26 mouse cellular contexts compared by ENCODE assay signal in the genomic region with DNA sequence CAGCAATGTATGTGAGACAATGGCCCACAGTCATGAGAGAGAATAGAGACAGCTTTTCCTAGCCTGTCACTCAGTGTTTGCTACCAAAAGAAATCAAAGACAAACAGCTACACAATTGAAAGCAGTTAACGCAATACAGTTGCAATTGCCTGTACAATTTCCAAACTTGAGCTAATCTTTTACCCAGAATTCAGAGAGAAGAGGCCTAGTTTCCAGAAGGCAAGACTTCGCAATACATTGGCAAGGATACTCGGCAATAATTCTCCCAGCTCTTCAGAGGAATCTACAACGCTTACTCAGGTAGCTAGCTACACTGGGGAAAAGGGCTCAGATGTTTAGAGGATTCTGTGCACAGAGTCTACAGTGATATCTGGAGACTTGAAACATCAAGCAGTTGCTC. TPM values are rescaled to one million over a fixed set of nuclear protein-coding genes. Genes with fewer than 3 reads are reported as not detected.
DNase-seq lines count a peak whose midpoint lies in the region; ATAC-seq and TF ChIP-seq lines count a peak whose summit lies in the region.
"Had no signal": no experiment of that assay in that cellular context is flagged by ENCODE, and none has a peak within 500 bp of the region (broad histone marks: within the 10 kb centered on the region; RNA-seq: fewer than 3 reads in every experiment).

No protein-coding gene starts in this region.

- peak; percentile 17 for DNase-seq in adrenal gland, postnatal 14 days
- DNase-seq in adrenal gland, postnatal 25 days: no peak
- peak; percentile 59 for DNase-seq in kidney, adult 2 months
- peak; percentile 16 for DNase-seq in lung, postnatal 25 days (ENCODE audit: low spot score)
- no peak for DNase-seq in lung, adult 2 months
- DNase-seq in gonadal fat pad, adult 2 months (ENCODE audit: low read depth): peak; percentile 98
- no peak for DNase-seq in left cerebral cortex, postnatal 4 days
- DNase-seq: adrenal gland, postnatal 36 days; B cell, adult 2 months; cerebellum, adult 11 months; cerebellum, adult 8-10 months; cerebellum, postnatal 14 days; embryo, embryonic 11 days; gastrocnemius, postnatal 36 days; heart, adult 2 months; heart, postnatal 14 days had no signal

- TF ChIP-seq CTCF in kidney, adult 2 months (conservative IDR thresholded peaks at IDR 0.05; ENCODE audit: insufficient read depth, insufficient read length, low read depth, low read length): no peak
- no peak for TF ChIP-seq CTCF in lung, adult 2 months (IDR thresholded peaks at IDR 0.05; ENCODE audit: insufficient read depth, low read length)

- no peak overlapping the region for H3K9ac ChIP-seq in kidney, embryonic 14.5 days (ENCODE audit: low read depth, low read length)
- H3K9ac ChIP-seq: embryonic facial prominence, embryonic 15.5 days; forebrain, embryonic 15.5 days; heart, embryonic 15.5 days; hindbrain, embryonic 13.5 days had no signal

- H3K27me3 ChIP-seq in kidney, adult 2 months (replicated peaks; ENCODE audit: control insufficient read depth, insufficient read depth, low read length): no peaks in the 10 kb centered on the region
- H3K27me3 ChIP-seq in kidney, embryonic 14.5 days (ENCODE audit: control insufficient read depth, insufficient read depth, low read length): no peaks in the 10 kb centered on the region
- H3K27me3 ChIP-seq: embryonic facial prominence, embryonic 15.5 days; forebrain, embryonic 15.5 days; heart, embryonic 15.5 days; hindbrain, embryonic 13.5 days had no signal

- H3K36me3 ChIP-seq in kidney, adult 2 months (ENCODE audit: control insufficient read depth, insufficient read depth, low read length): no peaks in the 10 kb centered on the region
- no peaks in the 10 kb centered on the region for H3K36me3 ChIP-seq in kidney, embryonic 14.5 days (ENCODE audit: control insufficient read depth, insufficient read depth, low read length)
- H3K36me3 ChIP-seq: embryonic facial prominence, embryonic 15.5 days; forebrain, embryonic 15.5 days; G1E; heart, embryonic 15.5 days; hindbrain, embryonic 13.5 days had no signal

- ATAC-seq in kidney, embryonic 14.5 days (ENCODE audit: low FRiP score, low TSS enrichment): no peak
- ATAC-seq: CD4-positive, CD25-positive, alpha-beta regulatory T cell, adult 4 months; forebrain, embryonic 15.5 days; hindbrain, postnatal 0 days had no signal

- H3K27ac ChIP-seq in kidney, adult 2 months (ENCODE audit: insufficient read depth, low read depth, low read length): no peak overlapping the region
- H3K27ac ChIP-seq in kidney, embryonic 14.5 days (ENCODE audit: low read depth, low read length): no peak overlapping the region
- H3K27ac ChIP-seq: embryonic facial prominence, embryonic 15.5 days; forebrain, embryonic 15.5 days; heart, adult 2 months; heart, embryonic 15.5 days; hindbrain, embryonic 13.5 days; hindbrain, postnatal 0 days had no signal

- no peak overlapping the region for H3K4me3 ChIP-seq in kidney, adult 2 months (ENCODE audit: insufficient read depth, low read depth, low read length)
- no peak overlapping the region for H3K4me3 ChIP-seq in kidney, embryonic 14.5 days (ENCODE audit: low read length)
- no peak overlapping the region for H3K4me3 ChIP-seq in lung, adult 2 months (replicated peaks; ENCODE audit: extremely low read depth, low read depth, low read length)
- H3K4me3 ChIP-seq: embryonic facial prominence, embryonic 15.5 days; erythroblast, embryonic 14.5 days; forebrain, embryonic 15.5 days; heart, adult 2 months; heart, embryonic 15.5 days; hindbrain, embryonic 13.5 days had no signal

- WGBS in kidney, adult 2 months: 68% methylated on average over 4 of the region's 4 CpGs
- WGBS in kidney, embryonic 14.5 days: 94% methylated on average over 4 of the region's 4 CpGs
- WGBS in lung, adult 2 months: 70% methylated on average over 4 of the region's 4 CpGs

- H3K4me1 ChIP-seq in kidney, adult 2 months (ENCODE audit: control insufficient read depth, insufficient read depth, low read length): no peaks in the 10 kb centered on the region
- no peaks in the 10 kb centered on the region for H3K4me1 ChIP-seq in kidney, embryonic 14.5 days (ENCODE audit: control insufficient read depth, insufficient read depth, low read length)
- peaks cover 4% of the 10 kb centered on the region for H3K4me1 ChIP-seq in lung, adult 2 months (ENCODE audit: control insufficient read depth, insufficient read depth, low read length)
- H3K4me1 ChIP-seq: embryonic facial prominence, embryonic 15.5 days; hindbrain, embryonic 13.5 days had no signal

- H3K4me2 ChIP-seq in kidney, embryonic 14.5 days (replicated peaks; ENCODE audit: low read depth, low read length): no peak overlapping the region
- H3K4me2 ChIP-seq: embryonic facial prominence, embryonic 15.5 days; forebrain, embryonic 15.5 days; heart, embryonic 11.5 days; heart, embryonic 15.5 days; hindbrain, embryonic 13.5 days had no signal

- TF ChIP-seq POLR2A in kidney, adult 2 months (IDR thresholded peaks at IDR 0.05; ENCODE audit: low read depth, low read length): no peak
- no peak for TF ChIP-seq POLR2A in lung, adult 2 months (IDR thresholded peaks at IDR 0.05; ENCODE audit: borderline replicate concordance, extremely low read depth, low read depth, low read length)

- H3K9me3 ChIP-seq in kidney, embryonic 14.5 days (ENCODE audit: control insufficient read depth, low read length): no peaks in the 10 kb centered on the region
- H3K9me3 ChIP-seq: embryonic facial prominence, embryonic 15.5 days; forebrain, embryonic 15.5 days; G1E; heart, embryonic 15.5 days; hindbrain, embryonic 13.5 days had no signal

- intact Hi-C loops in left cerebral cortex, postnatal 4 days (cut with DNase I): no loop called here

RNA-seq across cellular contexts. Expression of a gene that starts 52.3 kb away (rescaled TPM):
- total RNA-seq in adrenal gland, postnatal 14 days (2021): 534 and 576 TPM in 2 replicates
- total RNA-seq in adrenal gland, postnatal 25 days (2021): 1,725 and 1,739 TPM in 2 replicates
- polyA plus RNA-seq in kidney, adult 2 months (2012; rRNA removed): 150 and 153 TPM in 2 replicates
- polyA plus RNA-seq in kidney, embryonic 14.5 days (2014; fragmentation: Nextera tagmentation; extraction: Ambion mirVana): 4.5 and 8.4 TPM in 2 replicates
- 33.8 and 62.8 TPM in 2 replicates for polyA plus RNA-seq in lung, adult 2 months (2012; rRNA removed)
- 99.1 and 207 TPM in 2 replicates for polyA plus RNA-seq in gonadal fat pad, adult 2 months (2012; rRNA removed)
- total RNA-seq in left cerebral cortex, postnatal 4 days (2021): 10 to 100 TPM; 60.3 to 64.4 TPM
- polyA plus RNA-seq: CD4-positive, CD25-positive, alpha-beta regulatory T cell, adult 4 months had no signal

Comparison
In these comparisons a context has a peak if more than half of its experiments do, and no peak if none do; other contexts are left out.
1. DNase-seq: peak in adrenal gland, postnatal 14 days (single experiment), kidney, adult 2 months (single experiment), lung, postnatal 25 days (single experiment) and gonadal fat pad, adult 2 months (single experiment); none in adrenal gland, postnatal 25 days (single experiment), lung, adult 2 months (single experiment) and left cerebral cortex, postnatal 4 days (single experiment).